Mouse (Mus musculus) skeletal muscle tissue, adult 2 months (tissue): ENCODE measurements around the gene Fbxw26.
"Not testable (repeated sequence)": the region's sequence is repeated elsewhere in the genome, so short reads cannot be mapped to it uniquely, and the experiment has no call there.

Experiments
- DNase-seq: peaks from one replicate; pipeline ENCODE4 v3.0.0-alpha.2; 2012; ENCODE audit warnings: low read depth, low spot score

Gene Fbxw26

DNA sequence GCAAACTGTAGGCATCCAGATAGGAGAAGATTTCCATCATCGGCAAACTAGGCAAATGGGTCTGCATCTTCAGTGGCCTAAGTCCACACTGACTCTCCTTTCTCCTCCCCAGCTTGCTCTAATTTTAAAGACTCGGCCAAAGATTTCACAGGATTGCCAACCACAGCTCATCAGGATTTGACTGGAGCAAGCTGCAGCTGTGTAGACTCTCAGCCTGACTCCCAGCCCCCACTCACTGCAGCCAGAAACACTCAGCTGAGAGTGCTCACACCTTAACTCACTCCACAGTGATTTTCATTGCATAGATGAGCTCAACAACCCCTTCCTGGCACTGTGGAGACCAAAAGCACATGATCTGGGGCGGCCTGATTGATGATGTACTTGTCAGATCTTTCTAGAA is at the start of gene Fbxw26:
TSS of gene Fbxw26 (minus strand) at position 101 of the 400 bp plus-strand sequence.
- DNase-seq, result not testable (repeated sequence)

DNA sequence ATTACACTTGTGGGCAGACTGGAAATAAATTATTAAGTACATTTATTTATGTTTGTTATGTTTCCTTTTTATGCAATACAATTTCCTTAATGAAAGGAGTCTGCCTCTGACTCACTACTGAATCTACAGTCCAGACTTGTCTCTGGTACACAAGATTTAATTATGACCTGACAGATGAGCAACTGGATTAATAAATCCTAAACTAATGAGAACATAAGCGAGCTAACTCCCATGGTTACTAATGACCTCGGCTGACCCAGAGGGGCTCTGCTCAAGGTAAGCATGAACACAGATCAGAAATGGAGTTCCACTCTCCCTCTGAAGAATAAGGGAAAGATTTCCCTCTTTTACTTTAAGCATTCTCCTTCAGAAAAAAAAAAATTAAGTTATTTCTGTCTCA is 49.3 kb upstream of the Fbxw26 start:
- DNase-seq, result no peak

DNA sequence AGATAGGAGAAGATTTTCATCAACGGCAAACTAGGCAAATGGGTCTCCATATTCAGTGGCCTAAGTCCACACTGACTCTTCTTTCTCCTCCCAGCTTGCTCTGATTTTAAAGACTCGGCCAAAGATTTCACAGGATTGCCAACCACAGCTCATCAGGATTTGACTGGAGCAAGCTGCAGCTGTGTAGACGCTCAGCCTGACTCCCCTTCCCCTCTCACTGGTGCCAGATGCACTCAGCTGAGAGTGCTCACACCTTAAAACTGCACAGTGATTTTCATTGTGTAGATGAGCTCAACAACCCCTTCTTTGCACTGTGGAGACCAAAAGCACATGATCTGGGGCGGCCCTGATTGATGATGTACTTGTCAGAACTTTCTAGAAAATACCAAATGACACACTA is 44.7 kb upstream of the Fbxw26 start, which contains the start of gene Fbxw27:
TSS of gene Fbxw27 (minus strand) at position 101 of the 400 bp plus-strand sequence.
- not testable (repeated sequence) for DNase-seq

DNA sequence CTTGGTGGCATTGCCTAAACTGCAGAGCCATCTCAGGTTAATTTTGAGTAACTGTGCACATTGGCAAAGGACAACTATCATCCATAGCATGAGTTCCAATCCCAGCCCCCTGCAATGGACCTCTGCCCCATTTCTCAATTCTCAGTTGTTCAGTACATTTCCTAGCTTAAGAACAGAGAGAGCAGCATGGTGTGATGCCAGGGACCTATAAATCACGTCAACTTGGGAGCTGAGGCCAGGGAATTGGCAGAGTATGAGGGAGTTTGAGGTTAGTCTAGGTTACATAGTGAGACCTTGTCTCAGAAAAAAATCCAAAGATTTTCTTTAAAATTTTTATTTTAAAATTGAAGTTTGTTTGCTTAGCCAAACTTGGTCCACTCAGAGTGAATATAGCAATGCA is 21.0 kb upstream of the Fbxw26 start:
- not testable (repeated sequence) for DNase-seq

DNA sequence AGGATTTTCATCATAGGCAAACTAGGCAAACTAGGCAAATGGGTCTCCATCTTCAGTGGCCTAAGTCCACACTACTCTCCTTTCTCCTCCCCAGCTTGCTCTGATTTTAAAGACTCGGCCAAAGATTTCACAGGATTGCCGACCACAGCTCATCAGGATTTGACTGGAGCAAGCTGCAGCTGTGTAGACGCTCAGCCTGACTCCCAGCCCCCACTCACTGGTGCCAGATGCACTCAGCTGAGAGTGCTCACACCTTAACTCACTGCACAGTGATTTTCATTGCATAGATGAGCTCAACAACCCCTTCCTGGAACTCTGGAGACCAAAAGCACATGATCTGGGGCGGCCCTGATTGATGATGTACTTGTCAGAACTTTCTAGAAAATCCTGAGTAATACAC is 43.3 kb downstream of the Fbxw26 start, which contains the start of gene Fbxw18:
TSS of gene Fbxw18 (minus strand) at position 101 of the 400 bp plus-strand sequence.
- DNase-seq, result not testable (repeated sequence)

DNA sequence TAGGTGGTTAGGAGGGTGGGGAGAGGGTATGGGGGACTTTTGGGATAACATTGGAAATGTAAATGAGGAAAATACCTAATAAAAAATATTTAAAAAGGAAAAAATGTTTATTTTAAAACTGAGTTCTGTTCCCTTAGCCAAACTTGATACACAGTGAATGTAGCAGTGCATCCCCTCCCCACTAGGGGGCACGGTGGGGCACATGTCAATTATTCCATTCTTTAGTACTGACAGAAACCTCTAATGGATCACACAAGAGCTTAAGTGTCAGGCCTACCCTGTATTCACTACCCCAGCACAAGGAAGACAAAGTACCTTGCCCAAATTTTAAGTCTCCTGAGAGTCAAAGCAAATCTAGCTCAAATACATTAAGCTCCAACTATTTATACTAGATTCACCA is 60.6 kb downstream of the Fbxw26 start:
- no peak for DNase-seq
